Comparison of ENCODE assay signal across 26 mouse cellular contexts in the genomic region with DNA sequence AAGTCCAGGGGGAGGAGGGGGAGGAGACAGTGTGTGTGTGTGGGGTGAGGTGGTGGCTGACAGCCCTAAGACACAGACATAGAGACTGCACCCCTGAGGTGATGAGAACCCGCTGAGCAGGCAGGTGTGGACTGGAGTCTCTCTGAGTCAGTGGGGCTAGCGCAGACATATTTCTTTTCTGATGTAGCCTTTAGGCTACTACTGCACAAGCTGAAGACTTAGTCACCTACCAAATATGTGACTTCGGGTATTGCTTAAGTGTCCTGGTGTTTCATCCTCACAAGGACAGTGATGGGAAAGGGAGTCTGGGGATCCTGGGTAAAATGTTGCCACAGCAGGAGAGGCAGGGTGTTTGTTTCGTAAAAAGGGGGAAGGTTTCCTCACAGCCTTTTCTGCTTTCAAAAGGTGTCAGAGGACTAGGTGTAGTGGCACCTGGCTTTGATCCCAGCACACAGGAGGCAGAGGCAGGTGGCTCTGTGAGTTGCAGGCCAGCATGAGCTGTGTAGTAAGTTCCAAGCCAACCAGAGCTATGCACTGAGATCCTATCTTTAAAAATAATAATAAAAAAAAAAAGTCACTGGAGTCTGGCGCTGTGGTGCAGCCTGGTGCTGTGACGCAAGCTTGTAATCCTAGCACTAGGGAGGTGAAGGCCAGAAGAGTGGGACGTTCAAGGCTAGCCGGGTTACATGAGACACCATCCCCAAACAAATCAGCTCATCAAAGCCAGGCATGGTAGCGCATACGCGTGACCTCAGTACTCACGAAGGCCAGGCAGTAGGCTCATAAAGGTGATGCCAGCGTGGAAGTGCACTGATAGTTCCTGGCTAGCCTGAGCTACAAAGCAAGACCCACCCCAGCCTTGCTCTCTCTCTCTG. TPM values are rescaled to one million over a fixed set of nuclear protein-coding genes. Genes with fewer than 3 reads are reported as not detected.
DNase-seq lines count a peak whose midpoint lies in the region; ATAC-seq and TF ChIP-seq lines count a peak whose summit lies in the region.
"Had no signal": no experiment of that assay in that cellular context is flagged by ENCODE, and none has a peak within 500 bp of the region (broad histone marks: within the 10 kb centered on the region; RNA-seq: fewer than 3 reads in every experiment).

No protein-coding gene starts in this region.

- 79% methylated on average over 13 of the region's 13 CpGs for WGBS in heart, embryonic 10.5 days
- 85% methylated on average over 13 of the region's 13 CpGs for WGBS in hindbrain, postnatal 0 days

- no peak for TF ChIP-seq CTCF in bone marrow macrophage, adult 2 months (IDR thresholded peaks at IDR 0.05; ENCODE audit: low read depth, low read length)
- no peak for TF ChIP-seq CTCF in hindbrain, postnatal 0 days (IDR thresholded peaks at IDR 0.05; ENCODE audit: low read depth)

- peak overlapping the region; percentile 74 for H3K27ac ChIP-seq in heart, embryonic 10.5 days
- H3K27ac ChIP-seq in bone marrow macrophage, adult 2 months (ENCODE audit: insufficient read depth, low read depth, low read length): peak overlapping the region; percentile 17
- no peak overlapping the region for H3K27ac ChIP-seq in hindbrain, postnatal 0 days
- H3K27ac ChIP-seq: heart, embryonic 15.5 days; hindbrain, embryonic 14.5 days; kidney, postnatal 0 days; limb, embryonic 15.5 days; macrophage; midbrain, embryonic 10.5 days; neural tube, embryonic 13.5 days had no signal

- no peaks in the 10 kb centered on the region for H3K27me3 ChIP-seq in heart, embryonic 10.5 days (ENCODE audit: insufficient read depth, poor library complexity, severe bottlenecking)
- H3K27me3 ChIP-seq in hindbrain, postnatal 0 days (ENCODE audit: insufficient read depth, low read length): no peaks in the 10 kb centered on the region
- H3K27me3 ChIP-seq: heart, embryonic 15.5 days; limb, embryonic 15.5 days; neural tube, embryonic 13.5 days had no signal

- no peaks in the 10 kb centered on the region for H3K9me3 ChIP-seq in heart, embryonic 10.5 days
- H3K9me3 ChIP-seq in hindbrain, postnatal 0 days (ENCODE audit: low read length): no peaks in the 10 kb centered on the region
- H3K9me3 ChIP-seq: heart, embryonic 15.5 days; limb, embryonic 15.5 days; midbrain, embryonic 10.5 days; neural tube, embryonic 13.5 days had no signal

- peaks cover 32% of the 10 kb centered on the region for H3K4me1 ChIP-seq in heart, embryonic 10.5 days
- H3K4me1 ChIP-seq in bone marrow macrophage, adult 2 months (ENCODE audit: control insufficient read depth, insufficient read depth, low read length): peaks cover 33% of the 10 kb centered on the region
- H3K4me1 ChIP-seq in hindbrain, postnatal 0 days (ENCODE audit: insufficient read depth, low read length): no peaks in the 10 kb centered on the region
- H3K4me1 ChIP-seq: limb, embryonic 15.5 days; neural tube, embryonic 13.5 days had no signal

- no peaks in the 10 kb centered on the region for H3K36me3 ChIP-seq in heart, embryonic 10.5 days
- no peaks in the 10 kb centered on the region for H3K36me3 ChIP-seq in hindbrain, postnatal 0 days (ENCODE audit: insufficient read depth, low read length)
- H3K36me3 ChIP-seq: heart, embryonic 15.5 days; limb, embryonic 15.5 days; midbrain, embryonic 10.5 days; neural tube, embryonic 13.5 days had no signal

- no peak overlapping the region for H3K4me2 ChIP-seq in hindbrain, postnatal 0 days (ENCODE audit: low read depth, low read length)
- H3K4me2 ChIP-seq: heart, embryonic 15.5 days; hindbrain, embryonic 14.5 days; limb, embryonic 15.5 days; lung, embryonic 14.5 days; neural tube, embryonic 13.5 days had no signal

- no peak overlapping the region for H3K9ac ChIP-seq in hindbrain, postnatal 0 days (replicated peaks; ENCODE audit: low read length)
- H3K9ac ChIP-seq: heart, embryonic 15.5 days; hindbrain, embryonic 14.5 days; limb, embryonic 15.5 days; lung, embryonic 14.5 days; neural tube, embryonic 13.5 days had no signal

- TF ChIP-seq POLR2A in bone marrow macrophage, adult 2 months (IDR thresholded peaks at IDR 0.05; ENCODE audit: borderline replicate concordance, low read depth, low read length): no peak

- no peak for ATAC-seq in hindbrain, postnatal 0 days
- ATAC-seq: CD4-positive, CD25-positive, alpha-beta regulatory T cell, adult 4 months; midbrain, embryonic 16.5 days had no signal

- no peak for DNase-seq in heart, embryonic 10.5 days (ENCODE audit: low spot score)
- no peak for DNase-seq in heart, postnatal 10 days
- DNase-seq in 3134 (ENCODE audit: extremely low read depth, insufficient read length, low spot score) (peak; percentile 61), 416B (ENCODE audit: low read depth) (peak; percentile 36), adipocyte (ENCODE audit: low spot score) (no peak)
- no peak for DNase-seq in cerebellum, postnatal 36 days
- DNase-seq in hindbrain, postnatal 0 days (ENCODE audit: low spot score): no peak
- DNase-seq: cerebellum, adult 9-10 months; heart, postnatal 4 days; kidney, adult 2 months; layer of hippocampus, adult 9-11 months; left cerebral cortex, postnatal 4 days; lung, embryonic 14.5 days; retina, postnatal 1 day; thymus, postnatal 14 days had no signal

- intact Hi-C loops in heart, postnatal 10 days (cut with DNase I): no loop called here

- peak overlapping the region; percentile 8; the same call in 1 of the 2 replicates for H3K4me3 ChIP-seq in heart, embryonic 10.5 days
- H3K4me3 ChIP-seq in bone marrow macrophage, adult 2 months (ENCODE audit: insufficient read depth, low read length): no peak overlapping the region
- no peak overlapping the region for H3K4me3 ChIP-seq in hindbrain, postnatal 0 days (ENCODE audit: low read length)
- H3K4me3 ChIP-seq: heart, embryonic 15.5 days; limb, embryonic 15.5 days; midbrain, embryonic 10.5 days; myocyte; neural tube, embryonic 13.5 days had no signal

RNA-seq across cellular contexts. Expression of a gene that starts 27.8 kb away (rescaled TPM):
- polyA plus RNA-seq in heart, embryonic 10.5 days (2016; fragmentation: Nextera tagmentation; extraction: Ambion mirVana): 2,048 and 2,274 TPM in 2 replicates
- 100 to 1,000 TPM; 254 to 266 TPM for total RNA-seq in heart, postnatal 10 days (2021)
- polyA plus RNA-seq in bone marrow macrophage, adult 2 months (2012; ENCODE audit: insufficient read depth, insufficient read length, missing spikeins): 222 and 234 TPM in 2 replicates
- 195 and 225 TPM in 2 replicates for total RNA-seq in hindbrain, postnatal 0 days (2014; rRNA removed)
- 1,094 and 1,203 TPM in 2 replicates for polyA plus RNA-seq in hindbrain, postnatal 0 days (2015; fragmentation: Nextera tagmentation; extraction: Ambion mirVana)

RNA-seq across cellular contexts. Expression of a gene that starts 53.0 kb away (rescaled TPM):
- polyA plus RNA-seq in heart, embryonic 10.5 days (2016; fragmentation: Nextera tagmentation; extraction: Ambion mirVana): 31.1 and 39.9 TPM in 2 replicates
- total RNA-seq in heart, postnatal 10 days (2021): 1 to 10 TPM; 9.1 to 9.3 TPM
- polyA plus RNA-seq in bone marrow macrophage, adult 2 months (2012; ENCODE audit: insufficient read depth, insufficient read length, missing spikeins): 100 and 101 TPM in 2 replicates
- total RNA-seq in hindbrain, postnatal 0 days (2014; rRNA removed): 28.0 and 31.1 TPM in 2 replicates
- 20.4 and 22.6 TPM in 2 replicates for polyA plus RNA-seq in hindbrain, postnatal 0 days (2015; fragmentation: Nextera tagmentation; extraction: Ambion mirVana)

Comparison
In these comparisons a context has a peak if more than half of its experiments do, and no peak if none do; other contexts are left out.
1. DNase-seq: peak in 3134 (single experiment) and 416B (single experiment); none in heart, embryonic 10.5 days (single experiment), heart, postnatal 10 days (0 of 2), cerebellum, postnatal 36 days (0 of 2), adipocyte (single experiment) and hindbrain, postnatal 0 days (single experiment).